Mouse (Mus musculus): Measurements from ENCODE around the gene Zdhhc3. TPM values are rescaled to one million over a fixed set of nuclear protein-coding genes. Genes with fewer than 3 reads are reported as not detected.

Zdhhc3 gene
- total and polyA plus RNA-seq, 2 experiments from 2014 or later, result 35.7 to 73.5 TPM

- no peak for TF ChIP-seq CTCF (IDR thresholded peaks at IDR 0.05; ENCODE audit: low read depth)
- no peak for TF ChIP-seq EP300 (IDR thresholded peaks at IDR 0.05; ENCODE audit: low read depth)
- no peak overlapping the region for H3K4me3 ChIP-seq (ENCODE audit: low read depth, low read length)
- no peak overlapping the region for H3K9ac ChIP-seq (replicated peaks; ENCODE audit: low read depth, low read length)
- H3K9me3 ChIP-seq (replicated peaks; ENCODE audit: control insufficient read depth, low read length), result no peaks in the 10 kb centered on the region
- WGBS, result 90% methylated on average over 6 of the region's 6 CpGs
- no peaks in the 10 kb centered on the region for H3K27me3 ChIP-seq (ENCODE audit: control insufficient read depth, insufficient read depth, low read length)
- no peak overlapping the region for H3K27ac ChIP-seq (ENCODE audit: low read depth)
- ATAC-seq (ENCODE audit: insufficient read depth, low read depth) (no peak), DNase-seq (ENCODE audit: low spot score) (no peak)
- H3K4me1 ChIP-seq (ENCODE audit: control insufficient read depth, insufficient read depth), result no peaks in the 10 kb centered on the region
- H3K4me2 ChIP-seq (ENCODE audit: low read depth, low read length), result no peak overlapping the region
- peaks cover 69% of the 10 kb centered on the region for H3K36me3 ChIP-seq (replicated peaks; ENCODE audit: control insufficient read depth, insufficient read depth, low read length)
These were observed 14.7 kb upstream of the Zdhhc3 start for GRCm38 (mm10) chr9:123127663-123128062.

- Histone ChIP-seq H3K4me3 (ENCODE audit: low read depth, low read length) (no peak overlapping the region), H3K9ac (replicated peaks; ENCODE audit: low read depth, low read length) (no peak overlapping the region), H3K4me2 (ENCODE audit: low read depth, low read length) (no peak overlapping the region), H3K9me3 (replicated peaks; ENCODE audit: control insufficient read depth, low read length) (no peaks in the 10 kb centered on the region), H3K27me3 (ENCODE audit: control insufficient read depth, insufficient read depth, low read length) (no peaks in the 10 kb centered on the region), H3K27ac (ENCODE audit: low read depth) (no peak overlapping the region), H3K36me3 (replicated peaks; ENCODE audit: control insufficient read depth, insufficient read depth, low read length) (peaks cover 67% of the 10 kb centered on the region), H3K4me1 (ENCODE audit: control insufficient read depth, insufficient read depth) (no peaks in the 10 kb centered on the region)
- DNase-seq (ENCODE audit: low spot score), result no peak
- 71% methylated on average over 2 of the region's 2 CpGs for WGBS
- ATAC-seq (ENCODE audit: insufficient read depth, low read depth), result no peak
- TF ChIP-seq EP300 (IDR thresholded peaks at IDR 0.05; ENCODE audit: low read depth) (no peak), CTCF (IDR thresholded peaks at IDR 0.05; ENCODE audit: low read depth) (no peak)
These were observed 11.5 kb upstream of the Zdhhc3 start for GRCm38 (mm10) chr9:123124413-123124981.

- no peaks in the 10 kb centered on the region for H3K4me1 ChIP-seq (ENCODE audit: control insufficient read depth, insufficient read depth)
- H3K36me3 ChIP-seq (replicated peaks; ENCODE audit: control insufficient read depth, insufficient read depth, low read length), result peaks cover 67% of the 10 kb centered on the region
- 88% methylated on average over 6 of the region's 6 CpGs for WGBS
- ATAC-seq (ENCODE audit: insufficient read depth, low read depth), result no peak
- H3K27me3 ChIP-seq (ENCODE audit: control insufficient read depth, insufficient read depth, low read length), result no peaks in the 10 kb centered on the region
- H3K4me3 ChIP-seq (ENCODE audit: low read depth, low read length), result no peak overlapping the region
- TF ChIP-seq EP300 (IDR thresholded peaks at IDR 0.05; ENCODE audit: low read depth), result no peak
- TF ChIP-seq CTCF (IDR thresholded peaks at IDR 0.05; ENCODE audit: low read depth), result peak; percentile 66
- H3K9me3 ChIP-seq (replicated peaks; ENCODE audit: control insufficient read depth, low read length), result no peaks in the 10 kb centered on the region
- no peak for DNase-seq (ENCODE audit: low spot score)
- H3K9ac ChIP-seq (replicated peaks; ENCODE audit: low read depth, low read length), result no peak overlapping the region
- no peak overlapping the region for H3K4me2 ChIP-seq (ENCODE audit: low read depth, low read length)
- H3K27ac ChIP-seq (ENCODE audit: low read depth), result no peak overlapping the region
These were observed 10.8 kb upstream of the Zdhhc3 start for GRCm38 (mm10) chr9:123123571-123124412.

- no peaks in the 10 kb centered on the region for H3K4me1 ChIP-seq (ENCODE audit: control insufficient read depth, insufficient read depth)
- no peak overlapping the region for H3K4me3 ChIP-seq (ENCODE audit: low read depth, low read length)
- TF ChIP-seq EP300 (IDR thresholded peaks at IDR 0.05; ENCODE audit: low read depth), result no peak
- TF ChIP-seq CTCF (IDR thresholded peaks at IDR 0.05; ENCODE audit: low read depth), result no peak
- no peak for ATAC-seq (ENCODE audit: insufficient read depth, low read depth)
- H3K9ac ChIP-seq (replicated peaks; ENCODE audit: low read depth, low read length), result no peak overlapping the region
- no peaks in the 10 kb centered on the region for H3K27me3 ChIP-seq (ENCODE audit: control insufficient read depth, insufficient read depth, low read length)
- peaks cover 64% of the 10 kb centered on the region for H3K36me3 ChIP-seq (replicated peaks; ENCODE audit: control insufficient read depth, insufficient read depth, low read length)
- H3K4me2 ChIP-seq (ENCODE audit: low read depth, low read length), result no peak overlapping the region
- H3K27ac ChIP-seq (ENCODE audit: low read depth), result no peak overlapping the region
- no peaks in the 10 kb centered on the region for H3K9me3 ChIP-seq (replicated peaks; ENCODE audit: control insufficient read depth, low read length)
- WGBS, result 84% methylated on average over 3 of the region's 3 CpGs
- DNase-seq (ENCODE audit: low spot score), result no peak
These were observed 10.0 kb upstream of the Zdhhc3 start for GRCm38 (mm10) chr9:123123017-123123416.

- Histone ChIP-seq H3K27ac (ENCODE audit: low read depth) (no peak overlapping the region), H3K4me3 (ENCODE audit: low read depth, low read length) (no peak overlapping the region), H3K27me3 (ENCODE audit: control insufficient read depth, insufficient read depth, low read length) (no peaks in the 10 kb centered on the region), H3K36me3 (replicated peaks; ENCODE audit: control insufficient read depth, insufficient read depth, low read length) (peaks cover 33% of the 10 kb centered on the region), H3K9me3 (replicated peaks; ENCODE audit: control insufficient read depth, low read length) (no peaks in the 10 kb centered on the region), H3K4me2 (ENCODE audit: low read depth, low read length) (no peak overlapping the region), H3K4me1 (ENCODE audit: control insufficient read depth, insufficient read depth) (peaks cover 17% of the 10 kb centered on the region), H3K9ac (replicated peaks; ENCODE audit: low read depth, low read length) (no peak overlapping the region)
- DNase-seq (ENCODE audit: low spot score) (no peak), ATAC-seq (ENCODE audit: insufficient read depth, low read depth) (no peak)
- WGBS, result 84% methylated on average over 1 of the region's 1 CpGs
- TF ChIP-seq EP300 (IDR thresholded peaks at IDR 0.05; ENCODE audit: low read depth) (no peak), CTCF (IDR thresholded peaks at IDR 0.05; ENCODE audit: low read depth) (no peak)
These were observed 2.6 kb upstream of the Zdhhc3 start for GRCm38 (mm10) chr9:123115566-123115965.

All from heart, postnatal 0 days (tissue).